Mouse (Mus musculus): Measurements from ENCODE around the gene Dntt. TPM values are rescaled to one million over a fixed set of nuclear protein-coding genes. Genes with fewer than 3 reads are reported as not detected.

The Dntt gene
- polyA plus RNA-seq, 1 experiment: 0.43 TPM

DNA sequence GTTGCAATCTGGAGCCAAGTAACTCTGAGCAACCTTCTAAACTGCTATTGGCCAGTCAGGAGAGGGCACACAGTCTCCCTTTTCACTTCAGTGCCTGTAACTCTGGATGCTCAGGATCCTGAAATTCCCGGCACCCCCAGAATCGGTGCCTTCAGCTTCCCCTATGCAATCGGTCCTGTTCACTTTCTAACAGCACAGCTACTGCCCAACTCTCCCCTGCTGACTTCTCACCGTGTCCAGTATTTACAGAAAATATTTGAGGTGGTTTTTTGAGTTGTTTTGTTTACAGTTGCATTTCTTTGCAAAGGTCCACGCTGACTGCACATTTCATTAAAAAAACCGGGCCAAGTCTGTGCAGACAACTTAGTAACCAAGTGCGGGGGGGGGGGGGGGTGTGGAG, 37.4 kb upstream of the Dntt start:
- no peaks in the 10 kb centered on the region for H3K36me3 ChIP-seq (ENCODE audit: control insufficient read depth, insufficient read depth, low read length)
- peaks cover 16% of the 10 kb centered on the region; the same call in 1 of the 2 replicates for H3K4me1 ChIP-seq (ENCODE audit: control insufficient read depth, insufficient read depth, insufficient read length)
- TF ChIP-seq CTCF (IDR thresholded peaks at IDR 0.05; ENCODE audit: extremely low read depth, insufficient read depth, insufficient read length, insufficient replicate concordance): no peak
- TF ChIP-seq POLR2A (IDR thresholded peaks at IDR 0.05; ENCODE audit: low read depth, low read length): no peak
- H3K4me3 ChIP-seq (ENCODE audit: extremely low read depth, insufficient read depth, insufficient read length): peak overlapping the region; percentile 36
- H3K27ac ChIP-seq (ENCODE audit: insufficient read depth, low read length): peak overlapping the region; percentile 44; the same call in 1 of the 2 replicates
- no peaks in the 10 kb centered on the region for H3K27me3 ChIP-seq (ENCODE audit: control insufficient read depth, insufficient read depth, low read length)
- no peak for DNase-seq (ENCODE audit: low read depth in 1 of 2, low spot score in 2 of 2)
- 47% methylated on average over 7 of the region's 7 CpGs for WGBS

DNA sequence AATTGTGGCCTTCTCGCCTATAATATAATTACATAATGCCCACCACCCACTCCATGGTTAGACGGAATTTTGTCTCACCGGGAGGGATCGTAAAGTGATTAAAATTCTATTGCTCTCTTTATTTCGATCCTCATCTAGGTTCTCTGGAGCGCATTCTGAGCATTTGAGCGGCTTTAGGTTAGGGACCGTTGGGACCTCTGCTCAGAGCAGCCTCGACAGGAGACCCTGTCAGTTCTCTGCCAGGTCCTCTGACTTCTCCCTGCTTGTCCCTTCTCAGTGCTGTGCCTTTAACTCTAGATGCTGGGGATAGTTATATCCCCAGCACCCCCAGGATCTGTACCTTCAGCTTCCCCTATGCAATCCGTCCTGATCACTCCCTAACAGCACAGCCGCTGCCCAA, 37.0 kb upstream of the Dntt start:
- Histone ChIP-seq H3K36me3 (ENCODE audit: control insufficient read depth, insufficient read depth, low read length) (no peaks in the 10 kb centered on the region), H3K27me3 (ENCODE audit: control insufficient read depth, insufficient read depth, low read length) (no peaks in the 10 kb centered on the region), H3K4me3 (ENCODE audit: extremely low read depth, insufficient read depth, insufficient read length) (peak overlapping the region; percentile 63), H3K27ac (ENCODE audit: insufficient read depth, low read length) (peak overlapping the region; percentile 79), H3K4me1 (ENCODE audit: control insufficient read depth, insufficient read depth, insufficient read length) (peaks cover 18% of the 10 kb centered on the region; the same call in 1 of the 2 replicates)
- DNase-seq (ENCODE audit: low read depth in 1 of 2, low spot score in 2 of 2): no peak
- WGBS: 60% methylated on average over 11 of the region's 11 CpGs
- TF ChIP-seq CTCF (IDR thresholded peaks at IDR 0.05; ENCODE audit: extremely low read depth, insufficient read depth, insufficient read length, insufficient replicate concordance) (no peak), POLR2A (IDR thresholded peaks at IDR 0.05; ENCODE audit: low read depth, low read length) (no peak)

DNA sequence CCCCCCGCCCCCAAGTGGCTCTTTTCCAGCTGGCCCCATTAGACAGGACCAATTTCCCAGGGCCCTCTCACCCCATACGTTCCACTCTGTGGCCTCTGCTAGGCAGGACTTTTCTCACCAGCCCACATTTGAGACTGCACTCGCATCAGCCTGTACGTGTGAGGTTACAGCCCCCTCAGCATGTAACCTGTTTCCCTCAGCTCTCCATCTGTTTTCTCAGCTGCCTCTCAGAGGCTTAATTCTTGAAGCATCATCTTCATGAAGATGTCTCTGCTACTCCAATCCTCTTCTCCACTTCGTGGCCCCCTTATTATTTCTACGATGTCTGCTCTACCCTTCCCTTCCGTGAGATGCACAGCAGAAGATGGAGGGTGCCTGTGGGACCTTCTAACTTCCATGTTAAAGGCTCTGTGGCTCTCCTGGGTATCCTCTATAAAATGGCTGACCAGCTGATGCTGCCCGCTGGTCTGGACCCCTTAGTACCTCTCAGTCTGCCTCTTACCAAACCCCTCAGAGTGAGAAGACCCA, 36.5 kb upstream of the Dntt start:
- 43% methylated on average over 8 of the region's 8 CpGs for WGBS
- peaks cover 22% of the 10 kb centered on the region; the same call in 1 of the 2 replicates for H3K4me1 ChIP-seq (ENCODE audit: control insufficient read depth, insufficient read depth, insufficient read length)
- peak overlapping the region; percentile 79 for H3K27ac ChIP-seq (ENCODE audit: insufficient read depth, low read length)
- peak overlapping the region; percentile 63 for H3K4me3 ChIP-seq (ENCODE audit: extremely low read depth, insufficient read depth, insufficient read length)
- no peaks in the 10 kb centered on the region for H3K27me3 ChIP-seq (ENCODE audit: control insufficient read depth, insufficient read depth, low read length)
- no peak for TF ChIP-seq CTCF (IDR thresholded peaks at IDR 0.05; ENCODE audit: extremely low read depth, insufficient read depth, insufficient read length, insufficient replicate concordance)
- TF ChIP-seq POLR2A (IDR thresholded peaks at IDR 0.05; ENCODE audit: low read depth, low read length): no peak
- no peaks in the 10 kb centered on the region for H3K36me3 ChIP-seq (ENCODE audit: control insufficient read depth, insufficient read depth, low read length)
- no peak for DNase-seq (ENCODE audit: low read depth in 1 of 2, low spot score in 2 of 2)

DNA sequence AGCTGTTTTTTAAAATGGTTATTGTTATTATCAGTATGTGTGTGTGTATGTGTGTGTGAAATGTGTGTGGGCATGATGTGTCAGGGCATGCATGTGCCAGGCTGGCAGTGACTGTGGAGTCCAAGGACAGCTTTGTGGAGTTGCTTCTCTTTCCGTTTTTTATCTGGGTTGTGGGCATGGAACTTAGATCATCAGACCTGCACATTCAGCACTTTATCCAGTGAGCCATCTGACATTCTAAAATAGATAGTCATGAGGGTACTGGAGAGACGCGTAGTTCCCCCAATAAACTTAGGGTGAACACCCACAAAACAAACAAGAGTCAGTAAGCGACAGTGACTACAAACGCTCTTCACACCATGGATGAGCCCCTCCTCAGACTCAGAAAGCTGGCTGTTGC, 35.7 kb upstream of the Dntt start:
- no peak for DNase-seq (ENCODE audit: low read depth in 1 of 2, low spot score in 2 of 2)
- Histone ChIP-seq H3K4me3 (ENCODE audit: extremely low read depth, insufficient read depth, insufficient read length) (peak overlapping the region; percentile 63), H3K27me3 (ENCODE audit: control insufficient read depth, insufficient read depth, low read length) (no peaks in the 10 kb centered on the region), H3K4me1 (ENCODE audit: control insufficient read depth, insufficient read depth, insufficient read length) (peaks cover 26% of the 10 kb centered on the region), H3K36me3 (ENCODE audit: control insufficient read depth, insufficient read depth, low read length) (no peaks in the 10 kb centered on the region), H3K27ac (ENCODE audit: insufficient read depth, low read length) (peak overlapping the region; percentile 85)
- no peak for TF ChIP-seq POLR2A (IDR thresholded peaks at IDR 0.05; ENCODE audit: low read depth, low read length)
- no peak for TF ChIP-seq CTCF (IDR thresholded peaks at IDR 0.05; ENCODE audit: extremely low read depth, insufficient read depth, insufficient read length, insufficient replicate concordance)
- 35% methylated on average over 5 of the region's 5 CpGs for WGBS

DNA sequence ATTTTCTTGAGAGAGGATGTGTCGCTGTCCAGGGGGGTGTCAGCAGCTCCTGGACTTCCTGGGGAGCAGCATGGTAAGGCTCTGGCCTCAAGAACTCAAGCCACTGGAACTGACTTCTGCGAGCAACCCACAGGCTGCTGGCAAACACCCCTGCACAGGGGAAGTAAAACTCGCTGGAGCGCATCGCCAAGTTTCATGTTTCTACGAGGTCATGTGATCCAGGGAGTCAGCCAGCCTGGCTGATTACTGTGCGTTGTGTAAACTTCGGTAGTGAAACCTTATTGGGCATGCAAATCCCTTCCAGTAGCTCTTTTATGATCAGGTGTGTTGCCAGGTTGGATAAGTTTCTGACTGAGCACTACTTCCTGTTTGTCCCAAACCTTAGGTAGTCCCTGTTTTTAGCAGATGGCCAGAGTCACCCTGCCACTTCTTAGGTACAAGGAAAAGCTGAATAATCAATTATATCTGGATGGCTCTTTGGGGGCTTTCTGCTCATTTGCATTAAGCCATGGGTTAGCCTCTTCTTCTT, 35.0 kb upstream of the Dntt start, which contains the start of gene Blnk:
Gene Blnk (minus strand): TSS at position 479 of the 529 bp plus-strand sequence.
- Histone ChIP-seq H3K4me1 (ENCODE audit: control insufficient read depth, insufficient read depth, insufficient read length) (peaks cover 27% of the 10 kb centered on the region), H3K27me3 (ENCODE audit: control insufficient read depth, insufficient read depth, low read length) (no peaks in the 10 kb centered on the region), H3K27ac (ENCODE audit: insufficient read depth, low read length) (peak within 1 kb of the TSS; percentile 91), H3K36me3 (ENCODE audit: control insufficient read depth, insufficient read depth, low read length) (no peaks in the 10 kb centered on the region), H3K4me3 (ENCODE audit: extremely low read depth, insufficient read depth, insufficient read length) (peak within 1 kb of the TSS; percentile 63)
- TF ChIP-seq POLR2A (IDR thresholded peaks at IDR 0.05; ENCODE audit: low read depth, low read length) (peak; percentile 92; the same call in 1 of the 2 replicates), CTCF (IDR thresholded peaks at IDR 0.05; ENCODE audit: extremely low read depth, insufficient read depth, insufficient read length, insufficient replicate concordance) (no peak)
- DNase-seq (ENCODE audit: low read depth in 1 of 2, low spot score in 2 of 2): peak; percentile 82 to 89
- WGBS: 7% methylated on average over 8 of the region's 8 CpGs

DNA sequence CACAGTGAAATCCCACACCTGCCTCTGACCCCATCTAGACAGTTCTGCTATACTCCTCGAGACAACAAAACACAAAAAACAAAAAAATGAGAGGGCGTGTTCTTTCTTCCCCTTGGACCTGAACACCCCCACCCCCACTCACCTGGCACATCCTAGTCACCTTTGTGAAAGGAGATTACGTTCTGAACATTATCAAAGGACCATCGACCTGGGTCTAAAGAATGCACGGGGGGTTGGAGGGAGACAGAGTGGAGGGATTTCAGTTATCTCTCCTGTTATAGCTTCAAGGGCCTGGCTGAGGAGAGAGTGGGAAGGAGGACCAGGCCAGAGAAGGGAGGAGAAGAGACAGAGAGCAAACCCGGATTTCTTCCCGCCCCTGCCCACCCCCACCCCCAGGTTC, 34.2 kb upstream of the Dntt start:
- WGBS: 47% methylated on average over 7 of the region's 7 CpGs
- Histone ChIP-seq H3K4me1 (ENCODE audit: control insufficient read depth, insufficient read depth, insufficient read length) (peaks cover 32% of the 10 kb centered on the region), H3K4me3 (ENCODE audit: extremely low read depth, insufficient read depth, insufficient read length) (peak overlapping the region; percentile 47), H3K27me3 (ENCODE audit: control insufficient read depth, insufficient read depth, low read length) (no peaks in the 10 kb centered on the region), H3K27ac (ENCODE audit: insufficient read depth, low read length) (peak overlapping the region; percentile 91), H3K36me3 (ENCODE audit: control insufficient read depth, insufficient read depth, low read length) (no peaks in the 10 kb centered on the region)
- no peak for TF ChIP-seq CTCF (IDR thresholded peaks at IDR 0.05; ENCODE audit: extremely low read depth, insufficient read depth, insufficient read length, insufficient replicate concordance)
- no peak for TF ChIP-seq POLR2A (IDR thresholded peaks at IDR 0.05; ENCODE audit: low read depth, low read length)
- no peak for DNase-seq (ENCODE audit: low read depth in 1 of 2, low spot score in 2 of 2)
